Mouse (Mus musculus) monocyte, adult 2 months (primary cell): ENCODE data around the gene Gm49711.
"Not testable (repeated sequence)": the region's sequence is repeated elsewhere in the genome, so short reads cannot be mapped to it uniquely, and the experiment has no call there.

Source experiments
- DNase-seq, 2 experiments: peaks; one replicate each; pipeline ENCODE4 v3.0.0; 2022; ENCODE audit warnings: low spot score in 2 of 2, low read depth in 1 of 2

The Gm49711 gene

GRCm38 (mm10) chr16:92061586-92061985 lies 3.5 kb downstream of the Gm49711 start:
- no peak for DNase-seq

DNA sequence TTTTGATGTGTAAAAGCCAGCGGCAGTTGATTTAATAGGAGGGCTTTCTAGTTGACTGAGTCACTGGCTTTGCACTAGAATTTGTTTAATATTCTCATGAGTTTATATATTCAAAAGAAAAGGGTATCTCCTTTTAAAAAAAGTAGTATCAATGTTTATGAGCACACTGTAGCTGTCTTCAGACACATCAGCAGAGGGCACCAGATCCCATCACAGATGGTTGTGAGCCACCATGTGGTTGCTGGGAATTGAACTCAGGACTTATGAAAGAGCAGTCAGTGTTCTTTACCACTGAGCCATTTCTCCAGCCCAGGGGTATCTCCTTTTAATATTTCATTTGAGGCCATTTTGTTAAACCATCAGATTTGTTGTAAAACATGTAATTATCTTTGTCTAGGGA lies 4.7 kb downstream of the Gm49711 start:
- DNase-seq: no peak

DNA sequence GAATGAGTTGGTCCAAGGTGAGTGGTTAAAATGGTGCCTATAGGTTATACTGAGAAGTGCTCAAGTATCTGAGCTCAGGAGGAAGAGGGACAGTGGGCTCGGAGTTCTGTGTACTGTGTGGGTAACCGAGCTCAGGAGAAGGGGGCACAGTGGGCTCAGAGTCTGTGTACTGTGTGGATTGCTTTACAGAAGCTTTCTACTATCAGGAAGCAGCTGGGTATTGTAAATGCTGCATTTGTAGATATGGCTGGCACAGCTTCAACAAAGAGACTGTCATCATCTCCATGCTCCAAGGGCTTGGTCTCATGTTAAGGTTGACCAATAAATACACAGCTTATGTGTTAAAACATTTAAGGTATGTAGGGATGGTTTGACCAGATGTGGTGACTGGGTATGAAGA lies 6.7 kb downstream of the Gm49711 start:
- no peak for DNase-seq

DNA sequence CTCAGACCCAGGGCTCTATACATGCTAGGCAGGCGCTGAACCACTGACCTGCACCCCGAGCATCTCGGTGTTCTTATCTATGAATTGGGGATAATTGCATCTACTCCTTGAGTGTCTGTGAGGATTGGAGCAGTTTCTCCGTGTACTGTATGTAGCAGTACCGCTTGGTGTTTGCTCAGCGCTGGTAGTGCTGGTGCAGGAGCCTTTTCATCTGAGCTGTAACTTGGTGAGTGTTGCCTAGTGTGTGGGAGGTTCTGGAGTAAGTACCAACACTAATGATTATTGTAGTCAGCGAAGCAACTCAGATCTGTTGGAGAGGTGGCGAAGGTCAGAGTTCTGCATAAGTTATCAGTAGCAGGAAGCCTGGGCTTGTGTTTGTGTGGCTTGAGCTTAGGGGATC lies 12.2 kb downstream of the Gm49711 start:
- DNase-seq: no peak

DNA sequence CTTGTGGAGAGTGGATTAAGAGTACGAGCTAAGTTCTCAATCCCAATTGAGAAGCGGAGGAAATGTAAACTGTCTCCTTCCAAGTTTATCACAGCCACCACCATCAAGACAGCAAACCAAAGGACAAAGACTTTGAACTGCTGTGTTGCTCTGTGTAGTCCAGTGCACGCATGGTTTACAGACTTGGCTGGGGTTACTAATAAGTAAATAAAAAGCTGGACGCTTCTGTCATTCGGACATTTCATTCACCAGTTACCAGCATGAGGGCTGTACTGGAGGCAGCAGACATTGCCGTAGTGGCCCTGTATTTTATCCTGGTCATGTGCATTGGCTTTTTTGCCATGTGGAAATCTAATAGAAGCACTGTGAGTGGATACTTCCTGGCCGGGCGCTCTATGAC lies 18.7 kb downstream of the Gm49711 start:
- DNase-seq: no peak

DNA sequence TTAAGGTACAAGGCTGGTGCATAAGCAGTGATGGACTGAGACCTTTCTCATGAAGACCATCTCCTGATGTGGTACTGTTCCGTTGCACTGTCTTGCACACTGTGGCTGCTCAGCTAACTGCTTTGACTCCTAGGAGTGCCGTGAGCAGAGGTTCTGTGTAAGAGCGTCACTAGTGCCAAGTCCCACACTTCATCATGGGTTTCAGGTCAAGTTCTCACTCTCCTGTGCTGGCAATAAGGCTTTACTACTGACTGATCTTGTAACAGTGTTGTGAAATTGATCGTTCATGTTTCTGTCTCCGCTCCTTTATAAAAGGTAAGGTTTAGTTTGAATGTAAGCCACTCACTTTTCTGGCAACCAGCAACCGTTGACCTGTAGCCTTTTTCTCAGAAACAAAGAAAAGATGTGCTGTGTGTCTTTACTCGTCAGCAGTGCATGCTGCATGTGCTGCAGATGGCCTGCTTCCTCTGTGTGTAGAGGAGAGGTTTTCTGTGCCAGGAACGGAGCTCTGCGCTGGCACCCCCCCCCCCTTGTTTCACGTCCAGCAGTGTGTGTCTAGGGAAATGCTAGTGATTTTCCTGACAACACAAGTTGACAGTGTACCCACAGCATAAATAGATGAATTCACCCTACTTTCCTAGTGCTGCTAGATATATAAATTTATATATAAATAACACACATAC lies 25.8 kb downstream of the Gm49711 start:
- DNase-seq: no peak

DNA sequence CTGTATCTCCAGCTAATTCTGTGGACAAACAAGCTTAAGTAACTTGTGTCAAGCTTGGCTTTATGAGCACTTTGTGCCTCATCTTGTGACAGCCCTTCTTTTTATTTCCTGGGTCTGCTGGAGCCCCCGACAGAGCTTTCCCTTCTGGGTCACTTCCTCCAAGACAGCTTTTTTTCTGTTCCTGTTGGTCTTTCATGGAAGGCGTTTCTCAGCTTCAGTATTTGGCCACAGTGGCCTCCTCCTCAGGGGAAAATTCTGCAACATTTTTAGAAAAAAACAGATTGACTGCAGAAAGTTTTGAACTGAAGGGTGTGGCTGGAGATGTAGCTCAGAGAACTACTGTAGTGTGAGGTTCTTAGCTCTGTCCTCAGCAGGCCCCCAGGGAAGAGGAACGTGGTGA lies 31.1 kb downstream of the Gm49711 start:
- DNase-seq: no peak

DNA sequence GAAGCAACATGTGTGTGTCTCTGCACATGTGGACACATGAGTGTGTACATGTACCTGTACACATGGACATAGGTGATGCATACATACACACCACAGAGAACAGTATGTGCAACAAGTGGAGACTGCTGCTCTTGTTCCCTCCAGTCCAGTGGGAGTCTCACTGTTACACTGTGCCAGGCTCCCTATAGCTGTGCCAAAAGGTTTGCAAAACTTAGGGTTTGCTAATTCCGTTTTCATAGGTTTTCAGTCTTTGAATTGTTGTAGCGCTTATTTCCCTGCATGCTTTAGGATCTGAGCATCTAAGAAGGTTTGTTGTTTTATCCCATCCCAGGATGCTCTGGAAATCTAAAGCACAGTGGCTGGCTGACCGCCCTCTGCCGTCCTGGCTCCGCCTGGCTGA lies 33.8 kb downstream of the Gm49711 start:
- DNase-seq: no peak

- no peak for DNase-seq
These were observed 40.4 kb downstream of the Gm49711 start for GRCm38 (mm10) chr16:92098351-92099051.

GRCm38 (mm10) chr16:92099598-92099997 lies 41.5 kb downstream of the Gm49711 start:
- no peak for DNase-seq

- DNase-seq: no peak
These were observed 42.0 kb downstream of the Gm49711 start for GRCm38 (mm10) chr16:92100111-92100510.

DNA sequence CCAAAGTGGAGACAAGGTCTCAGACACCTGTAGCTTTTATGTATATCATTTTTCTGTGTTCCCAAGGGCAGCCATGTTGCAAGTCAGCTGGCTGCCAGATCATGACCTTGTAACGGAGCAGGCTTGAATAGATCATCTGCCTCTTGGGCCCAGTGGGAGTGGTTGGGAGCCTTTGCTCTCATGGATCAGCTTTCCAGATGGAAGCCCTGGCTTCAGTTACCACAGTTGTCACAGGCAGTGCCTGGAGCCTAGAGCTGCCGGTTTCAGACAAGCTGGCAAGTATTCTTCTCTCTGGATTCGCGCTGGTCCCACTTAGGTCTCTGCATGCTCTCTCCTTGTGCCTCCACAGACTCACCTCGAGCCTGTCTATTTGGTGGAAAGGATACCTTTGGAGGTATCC lies 44.0 kb downstream of the Gm49711 start:
- no peak for DNase-seq

DNA sequence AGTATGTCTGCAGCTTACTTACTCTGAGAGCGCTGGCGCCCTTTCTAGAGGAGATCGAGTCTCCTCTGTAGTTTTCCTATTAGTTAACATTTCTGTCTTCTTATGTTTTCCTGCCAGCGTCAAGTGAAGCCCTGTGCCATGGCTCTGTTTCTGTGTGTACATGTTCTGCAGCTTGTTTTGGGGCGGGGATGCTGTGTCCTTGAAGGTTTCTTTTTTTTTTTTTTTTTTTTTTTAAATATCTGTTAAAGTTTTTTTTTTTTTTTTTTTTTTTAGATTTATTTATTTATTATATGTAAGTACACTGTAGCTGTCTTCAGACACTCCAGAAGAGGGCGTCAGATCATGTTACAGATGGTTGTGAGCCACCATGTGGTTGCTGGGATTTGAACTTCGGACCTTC lies 44.8 kb downstream of the Gm49711 start:
- not testable (repeated sequence) for DNase-seq

GRCm38 (mm10) chr16:92103572-92104331 lies 45.6 kb downstream of the Gm49711 start:
- DNase-seq: no peak

DNA sequence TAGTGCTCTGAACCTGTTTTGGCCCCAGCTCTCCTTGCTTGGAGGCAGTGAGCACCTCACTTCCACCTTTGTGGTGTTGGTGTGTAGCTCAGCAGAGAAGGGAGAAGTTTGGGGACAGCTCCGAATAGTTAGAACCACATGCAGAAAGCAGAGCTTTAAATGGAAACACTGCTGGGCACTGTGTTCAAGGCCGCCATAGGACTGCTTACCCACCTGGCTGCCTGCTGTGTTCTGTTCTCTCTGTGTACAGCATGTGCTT lies 46.1 kb downstream of the Gm49711 start:
- DNase-seq: no peak

- DNase-seq: no peak
These were observed 46.8 kb downstream of the Gm49711 start for GRCm38 (mm10) chr16:92104951-92105350.

- DNase-seq: no peak
These were observed 47.5 kb downstream of the Gm49711 start for GRCm38 (mm10) chr16:92105631-92106030.

DNA sequence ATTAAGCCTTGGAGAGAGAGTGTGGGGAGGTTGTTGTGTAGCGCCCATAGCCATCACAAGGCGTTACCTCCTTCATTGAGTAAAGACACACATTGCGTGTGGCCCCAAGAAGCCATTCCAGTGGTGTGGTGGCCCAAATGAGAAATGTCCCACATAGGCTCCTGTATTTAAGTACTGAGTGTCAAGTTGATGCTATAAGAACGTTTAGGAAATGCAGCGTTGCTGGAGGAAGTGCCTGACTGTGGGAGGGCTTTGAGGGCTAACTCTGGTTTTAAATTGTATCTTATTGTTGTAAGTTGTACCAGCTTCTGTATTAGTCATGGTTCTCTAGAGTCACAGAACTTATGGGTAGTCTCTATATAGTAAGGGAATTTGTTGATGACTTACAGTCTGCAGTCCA lies 49.2 kb downstream of the Gm49711 start:
- no peak for DNase-seq

DNA sequence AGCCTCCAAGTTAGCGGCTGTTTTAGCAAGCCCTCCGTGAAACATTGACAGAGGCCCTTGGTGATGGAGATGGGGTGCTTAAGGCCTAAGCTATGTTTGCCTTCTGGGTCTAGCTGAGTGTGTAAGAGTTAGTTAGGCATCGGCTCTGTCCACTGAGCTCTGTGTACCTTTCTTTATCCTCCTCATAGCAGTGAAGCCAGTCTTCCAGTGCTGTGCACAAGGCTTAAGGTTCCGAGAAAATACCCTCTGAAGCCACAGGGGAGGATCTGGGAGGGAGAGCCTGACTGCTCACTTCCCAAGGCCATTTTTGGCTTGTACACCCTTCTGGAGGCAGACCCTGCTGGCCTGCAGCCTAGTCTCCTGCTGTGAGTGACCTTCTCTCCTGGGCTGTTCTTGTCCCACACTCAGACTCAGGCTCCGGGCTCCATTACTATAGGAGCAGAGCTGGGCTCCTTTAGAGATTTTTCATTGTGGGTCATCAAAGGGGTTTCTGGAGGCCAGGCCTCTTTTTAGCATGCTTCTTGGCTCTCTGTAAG lies 56.7 kb downstream of the Gm49711 start:
- DNase-seq: no peak

- DNase-seq: no peak
These were observed 57.7 kb downstream of the Gm49711 start for GRCm38 (mm10) chr16:92115611-92116421.
